Mouse (Mus musculus): ENCODE results near the gene Patl2. TPM values are rescaled to one million over a fixed set of nuclear protein-coding genes. Genes with fewer than 3 reads are reported as not detected.
"Not testable (repeated sequence)": the region's sequence is repeated elsewhere in the genome, so short reads cannot be mapped to it uniquely, and the experiment has no call there.

The Patl2 gene
- polyA plus RNA-seq, 1 experiment from 2014 or later, result not detected

GRCm38 (mm10) chr2:122230395-122230794 is 44.4 kb upstream of the Patl2 start:
- no peak for DNase-seq (ENCODE audit: low spot score)
- Histone ChIP-seq H3K27ac (ENCODE audit: low read length) (no peak overlapping the region), H3K9me3 (ENCODE audit: low read length) (no peaks in the 10 kb centered on the region), H3K36me3 (ENCODE audit: insufficient read depth, low read length) (no peaks in the 10 kb centered on the region), H3K27me3 (replicated peaks; ENCODE audit: insufficient read depth, low read length) (no peaks in the 10 kb centered on the region), H3K4me2 (replicated peaks; ENCODE audit: low read depth, low read length) (no peak overlapping the region), H3K9ac (replicated peaks; ENCODE audit: low read depth) (no peak overlapping the region), H3K4me1 (ENCODE audit: insufficient read depth, low read depth, low read length) (no peaks in the 10 kb centered on the region), H3K4me3 (ENCODE audit: low read depth, low read length) (no peak overlapping the region)
- TF ChIP-seq CTCF (IDR thresholded peaks at IDR 0.05), result no peak
- no peak for TF ChIP-seq EP300 (IDR thresholded peaks at IDR 0.05)
- WGBS, result 80% methylated on average over 6 of the region's 6 CpGs
- ATAC-seq, result no peak

GRCm38 (mm10) chr2:122223654-122224053 is 37.7 kb upstream of the Patl2 start:
- Histone ChIP-seq H3K27ac (ENCODE audit: low read length) (no peak overlapping the region), H3K4me1 (ENCODE audit: insufficient read depth, low read depth, low read length) (no peaks in the 10 kb centered on the region), H3K4me2 (replicated peaks; ENCODE audit: low read depth, low read length) (no peak overlapping the region), H3K9me3 (ENCODE audit: low read length) (no peaks in the 10 kb centered on the region), H3K4me3 (ENCODE audit: low read depth, low read length) (no peak overlapping the region), H3K9ac (replicated peaks; ENCODE audit: low read depth) (no peak overlapping the region), H3K36me3 (ENCODE audit: insufficient read depth, low read length) (no peaks in the 10 kb centered on the region), H3K27me3 (replicated peaks; ENCODE audit: insufficient read depth, low read length) (no peaks in the 10 kb centered on the region)
- TF ChIP-seq EP300 (IDR thresholded peaks at IDR 0.05) (no peak), CTCF (IDR thresholded peaks at IDR 0.05) (no peak)
- DNase-seq (ENCODE audit: low spot score), result no peak
- no peak for ATAC-seq

GRCm38 (mm10) chr2:122222272-122222671 is 36.3 kb upstream of the Patl2 start:
- DNase-seq (ENCODE audit: low spot score) (no peak), ATAC-seq (no peak)
- Histone ChIP-seq H3K4me1 (ENCODE audit: insufficient read depth, low read depth, low read length) (no peaks in the 10 kb centered on the region), H3K9me3 (ENCODE audit: low read length) (no peaks in the 10 kb centered on the region), H3K27me3 (replicated peaks; ENCODE audit: insufficient read depth, low read length) (no peaks in the 10 kb centered on the region), H3K36me3 (ENCODE audit: insufficient read depth, low read length) (no peaks in the 10 kb centered on the region), H3K9ac (replicated peaks; ENCODE audit: low read depth) (no peak overlapping the region), H3K4me2 (replicated peaks; ENCODE audit: low read depth, low read length) (no peak overlapping the region), H3K27ac (ENCODE audit: low read length) (no peak overlapping the region), H3K4me3 (ENCODE audit: low read depth, low read length) (no peak overlapping the region)
- TF ChIP-seq CTCF (IDR thresholded peaks at IDR 0.05) (no peak), EP300 (IDR thresholded peaks at IDR 0.05) (no peak)
- 61% methylated on average over 5 of the region's 5 CpGs for WGBS

- H3K9ac ChIP-seq (replicated peaks; ENCODE audit: low read depth), result no peak overlapping the region
- DNase-seq (ENCODE audit: low spot score) (no peak), ATAC-seq (no peak)
- H3K36me3 ChIP-seq (ENCODE audit: insufficient read depth, low read length), result no peaks in the 10 kb centered on the region
- 22% methylated on average over 5 of the region's 5 CpGs for WGBS
- H3K27me3 ChIP-seq (replicated peaks; ENCODE audit: insufficient read depth, low read length), result no peaks in the 10 kb centered on the region
- no peak overlapping the region for H3K27ac ChIP-seq (ENCODE audit: low read length)
- no peak overlapping the region for H3K4me3 ChIP-seq (ENCODE audit: low read depth, low read length)
- no peaks in the 10 kb centered on the region for H3K4me1 ChIP-seq (ENCODE audit: insufficient read depth, low read depth, low read length)
- TF ChIP-seq EP300 (IDR thresholded peaks at IDR 0.05) (no peak), CTCF (IDR thresholded peaks at IDR 0.05) (no peak)
- H3K9me3 ChIP-seq (ENCODE audit: low read length), result no peaks in the 10 kb centered on the region
- no peak overlapping the region for H3K4me2 ChIP-seq (replicated peaks; ENCODE audit: low read depth, low read length)
Measured at GRCm38 (mm10) chr2:122221798-122222197, 35.8 kb upstream of the Patl2 start.

GRCm38 (mm10) chr2:122221378-122221777 is 35.4 kb upstream of the Patl2 start:
- Histone ChIP-seq H3K9ac (replicated peaks; ENCODE audit: low read depth) (no peak overlapping the region), H3K36me3 (ENCODE audit: insufficient read depth, low read length) (no peaks in the 10 kb centered on the region), H3K4me2 (replicated peaks; ENCODE audit: low read depth, low read length) (no peak overlapping the region), H3K4me3 (ENCODE audit: low read depth, low read length) (no peak overlapping the region), H3K27ac (ENCODE audit: low read length) (no peak overlapping the region), H3K9me3 (ENCODE audit: low read length) (no peaks in the 10 kb centered on the region), H3K27me3 (replicated peaks; ENCODE audit: insufficient read depth, low read length) (no peaks in the 10 kb centered on the region), H3K4me1 (ENCODE audit: insufficient read depth, low read depth, low read length) (no peaks in the 10 kb centered on the region)
- ATAC-seq (no peak), DNase-seq (ENCODE audit: low spot score) (no peak)
- no peak for TF ChIP-seq EP300 (IDR thresholded peaks at IDR 0.05)
- TF ChIP-seq CTCF (IDR thresholded peaks at IDR 0.05), result no peak
- WGBS, result 30% methylated on average over 4 of the region's 4 CpGs

GRCm38 (mm10) chr2:122218234-122218633 is 32.2 kb upstream of the Patl2 start:
- Histone ChIP-seq H3K9me3 (ENCODE audit: low read length) (no peaks in the 10 kb centered on the region), H3K4me1 (ENCODE audit: insufficient read depth, low read depth, low read length) (no peaks in the 10 kb centered on the region), H3K9ac (replicated peaks; ENCODE audit: low read depth) (no peak overlapping the region), H3K27ac (ENCODE audit: low read length) (no peak overlapping the region), H3K4me2 (replicated peaks; ENCODE audit: low read depth, low read length) (no peak overlapping the region), H3K4me3 (ENCODE audit: low read depth, low read length) (no peak overlapping the region), H3K27me3 (replicated peaks; ENCODE audit: insufficient read depth, low read length) (no peaks in the 10 kb centered on the region), H3K36me3 (ENCODE audit: insufficient read depth, low read length) (no peaks in the 10 kb centered on the region)
- 73% methylated on average over 2 of the region's 2 CpGs for WGBS
- no peak for TF ChIP-seq CTCF (IDR thresholded peaks at IDR 0.05)
- TF ChIP-seq EP300 (IDR thresholded peaks at IDR 0.05), result no peak
- no peak for ATAC-seq
- DNase-seq (ENCODE audit: low spot score), result no peak

- H3K9me3 ChIP-seq (ENCODE audit: low read length); H3K9ac ChIP-seq (replicated peaks; ENCODE audit: low read depth); H3K27ac ChIP-seq (ENCODE audit: low read length); H3K36me3 ChIP-seq (ENCODE audit: insufficient read depth, low read length); ATAC-seq; H3K4me2 ChIP-seq (replicated peaks; ENCODE audit: low read depth, low read length); DNase-seq (ENCODE audit: low spot score); H3K4me3 ChIP-seq (ENCODE audit: low read depth, low read length); H3K4me1 ChIP-seq (ENCODE audit: insufficient read depth, low read depth, low read length); H3K27me3 ChIP-seq (replicated peaks; ENCODE audit: insufficient read depth, low read length): not testable (repeated sequence)
- WGBS, result 84% methylated on average over 4 of the region's 4 CpGs
Measured at GRCm38 (mm10) chr2:122217075-122217474, 31.1 kb upstream of the Patl2 start.
